Mouse (Mus musculus) embryonic facial prominence, embryonic 11.5 days (tissue): Measurements from ENCODE around the gene Tceanc2. TPM values are rescaled to one million over a fixed set of nuclear protein-coding genes. Genes with fewer than 3 reads are reported as not detected.

Experiments used
- ATAC-seq: fragments of 200-750 bp; cut with Nextera tagmentation; replicated peaks from 2 replicates; pipeline ENCODE4 v1.8.0; 2017; ENCODE audit warnings: low read depth; ENCODE audit not compliant: insufficient number of reproducible peaks, low FRiP score, low TSS enrichment
- DNase-seq: peaks from one replicate; pipeline ENCODE4 v3.0.0-alpha.2; 2015; ENCODE audit warnings: low spot score
- H3K27ac ChIP-seq: fragments of 300-500 bp; sonication (generic); replicated peaks from 2 replicates; pipeline ENCODE4 v1.5.1; 2014; ENCODE audit warnings: mild to moderate bottlenecking, low read depth, low read length, control low read depth
- H3K27me3 ChIP-seq: fragments of 300-500 bp; sonication (generic); 2 replicates; pipeline ENCODE4 v1.6.1; 2014; ENCODE audit warnings: mild to moderate bottlenecking, low read length, moderate library complexity, mixed read lengths; ENCODE audit not compliant: control insufficient read depth, insufficient read depth
- H3K36me3 ChIP-seq: fragments of 300-500 bp; sonication (generic); replicated peaks from 2 replicates; pipeline ENCODE4 v1.6.1; 2014; ENCODE audit warnings: low read depth, mild to moderate bottlenecking, low read length, moderate library complexity, mixed read lengths; ENCODE audit not compliant: control insufficient read depth, insufficient read depth
- H3K4me1 ChIP-seq: fragments of 300-500 bp; sonication (generic); 2 replicates; pipeline ENCODE4 v1.6.1; 2014; ENCODE audit warnings: low read length, mixed read lengths; ENCODE audit not compliant: control insufficient read depth, insufficient read depth
- H3K4me2 ChIP-seq: fragments of 300-500 bp; sonication (generic); 2 replicates; pipeline ENCODE4 v1.6.1; 2014; ENCODE audit warnings: low read depth, mild to moderate bottlenecking, control low read depth, low read length, moderate library complexity
- H3K4me3 ChIP-seq: fragments of 300-500 bp; sonication (generic); 2 replicates; pipeline ENCODE4 v1.5.1; 2014; ENCODE audit warnings: low read depth, low read length, control low read depth
- H3K9ac ChIP-seq: fragments of 300-500 bp; sonication (generic); replicated peaks from 2 replicates; pipeline ENCODE4 v1.6.1; 2014; ENCODE audit warnings: mild to moderate bottlenecking, control low read depth, low read length
- H3K9me3 ChIP-seq: fragments of 300-500 bp; sonication (generic); replicated peaks from 2 replicates; pipeline ENCODE4 v1.6.1; 2016; ENCODE audit warnings: mild to moderate bottlenecking, low read length, inconsistent platforms, mixed read lengths; ENCODE audit not compliant: control insufficient read depth
- WGBS: fragments of 180-500 bp; shearing (Covaris S2); extraction: QIAGEN DNeasy Blood & Tissue Kit; methylation state at CpG from one replicate; pipeline ENCODE4 v1.1.7; 2014; 5-methylcytosine and 5-hydroxymethylcytosine counted together
- polyA plus RNA-seq: library from polyadenylated mRNA; unstranded; fragments of >200 nt; fragmentation: Nextera tagmentation; extraction: Ambion mirVana; gene quantifications from 2 replicates; pipeline ENCODE4 v1.2.1, GENCODE M21; 2014

The Tceanc2 gene
- polyA plus RNA-seq, result 24.6 and 29.8 TPM in 2 replicates

GRCm38 (mm10) chr4:107178830-107179490 lies at the start of gene Tceanc2:
Gene Tceanc2, minus strand, starts transcription at chr4:107179116.
- peak; percentile 75 for ATAC-seq
- under 1% methylated on average over 47 of the region's 47 CpGs for WGBS
- DNase-seq, result peak; percentile 61

DNA sequence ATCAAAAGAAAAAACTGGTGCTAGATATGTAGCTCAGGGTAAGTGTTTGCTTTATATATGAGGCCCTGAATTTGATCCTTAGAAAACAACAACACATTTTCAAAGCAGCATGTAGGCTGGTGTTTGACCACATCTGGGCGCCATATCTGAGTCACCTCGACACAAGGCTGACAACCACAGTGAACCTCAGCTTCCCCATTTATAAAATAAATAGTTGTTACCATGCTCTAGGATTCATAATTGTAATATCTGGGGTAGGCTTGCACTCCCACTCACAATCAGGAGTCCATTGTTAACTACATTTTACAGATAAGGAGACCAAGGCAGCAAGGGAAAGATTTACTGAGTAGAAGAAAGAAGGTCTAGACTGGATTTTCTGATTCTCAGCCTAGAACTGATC lies 47.4 kb upstream of the Tceanc2 start:
- ATAC-seq (no peak), DNase-seq (no peak)
- H3K9ac ChIP-seq, result no peak overlapping the region
- H3K4me3 ChIP-seq, result no peak overlapping the region
- no peaks in the 10 kb centered on the region for H3K4me1 ChIP-seq
- WGBS, result 72% methylated on average over 2 of the region's 2 CpGs
- no peaks in the 10 kb centered on the region; the same call in 1 of the 2 replicates for H3K36me3 ChIP-seq
- no peaks in the 10 kb centered on the region for H3K9me3 ChIP-seq
- H3K27me3 ChIP-seq, result no peaks in the 10 kb centered on the region
- H3K4me2 ChIP-seq, result no peak overlapping the region
- H3K27ac ChIP-seq, result no peak overlapping the region

More at GRCm38 (mm10) chr4:107178830-107179490, at the start of gene Tceanc2:
- H3K27ac ChIP-seq, result peak within 1 kb of the TSS; percentile 95
- no peaks in the 10 kb centered on the region; the same call in 1 of the 2 replicates for H3K36me3 ChIP-seq
- peak within 1 kb of the TSS; percentile 98 for H3K4me3 ChIP-seq
- no peaks in the 10 kb centered on the region for H3K4me1 ChIP-seq
- peak within 1 kb of the TSS; percentile 82 for H3K9ac ChIP-seq
- H3K4me2 ChIP-seq, result peak within 1 kb of the TSS; percentile 58
- H3K9me3 ChIP-seq, result no peaks in the 10 kb centered on the region
- no peaks in the 10 kb centered on the region for H3K27me3 ChIP-seq

- ATAC-seq (no peak), DNase-seq (no peak)
- Histone ChIP-seq H3K4me2 (no peak overlapping the region), H3K9ac (no peak overlapping the region), H3K27ac (no peak overlapping the region), H3K4me1 (no peaks in the 10 kb centered on the region), H3K36me3 (no peaks in the 10 kb centered on the region), H3K4me3 (no peak overlapping the region), H3K27me3 (no peaks in the 10 kb centered on the region), H3K9me3 (no peaks in the 10 kb centered on the region)
- 85% methylated on average over 11 of the region's 11 CpGs for whole genome bisulfite sequencing
Observed at GRCm38 (mm10) chr4:107223225-107224204, 44.6 kb upstream of the Tceanc2 start.

- no peak overlapping the region for H3K27ac ChIP-seq
- H3K4me1 ChIP-seq, result no peaks in the 10 kb centered on the region
Observed at GRCm38 (mm10) chr4:107221524-107221923, 42.6 kb upstream of the Tceanc2 start.

GRCm38 (mm10) chr4:107217574-107217973 lies 38.7 kb upstream of the Tceanc2 start:
- Histone ChIP-seq H3K27ac (no peak overlapping the region), H3K4me1 (no peaks in the 10 kb centered on the region), H3K9me3 (no peaks in the 10 kb centered on the region), H3K9ac (no peak overlapping the region), H3K36me3 (no peaks in the 10 kb centered on the region), H3K4me2 (no peak overlapping the region), H3K4me3 (no peak overlapping the region), H3K27me3 (no peaks in the 10 kb centered on the region)
- no peak for DNase-seq
- ATAC-seq, result 0 out of 2 replicates have a peak, but pooled peaks have one; percentile 29
- 84% methylated on average over 9 of the region's 9 CpGs for WGBS

More at GRCm38 (mm10) chr4:107221524-107221923, 42.6 kb upstream of the Tceanc2 start:
- ATAC-seq (no peak), DNase-seq (no peak)
- no peaks in the 10 kb centered on the region for H3K36me3 ChIP-seq
- H3K4me2 ChIP-seq, result no peak overlapping the region
- no peak overlapping the region for H3K9ac ChIP-seq
- no peaks in the 10 kb centered on the region for H3K9me3 ChIP-seq
- no peaks in the 10 kb centered on the region for H3K27me3 ChIP-seq
- WGBS, result 86% methylated on average over 5 of the region's 5 CpGs
- no peak overlapping the region for H3K4me3 ChIP-seq

DNA sequence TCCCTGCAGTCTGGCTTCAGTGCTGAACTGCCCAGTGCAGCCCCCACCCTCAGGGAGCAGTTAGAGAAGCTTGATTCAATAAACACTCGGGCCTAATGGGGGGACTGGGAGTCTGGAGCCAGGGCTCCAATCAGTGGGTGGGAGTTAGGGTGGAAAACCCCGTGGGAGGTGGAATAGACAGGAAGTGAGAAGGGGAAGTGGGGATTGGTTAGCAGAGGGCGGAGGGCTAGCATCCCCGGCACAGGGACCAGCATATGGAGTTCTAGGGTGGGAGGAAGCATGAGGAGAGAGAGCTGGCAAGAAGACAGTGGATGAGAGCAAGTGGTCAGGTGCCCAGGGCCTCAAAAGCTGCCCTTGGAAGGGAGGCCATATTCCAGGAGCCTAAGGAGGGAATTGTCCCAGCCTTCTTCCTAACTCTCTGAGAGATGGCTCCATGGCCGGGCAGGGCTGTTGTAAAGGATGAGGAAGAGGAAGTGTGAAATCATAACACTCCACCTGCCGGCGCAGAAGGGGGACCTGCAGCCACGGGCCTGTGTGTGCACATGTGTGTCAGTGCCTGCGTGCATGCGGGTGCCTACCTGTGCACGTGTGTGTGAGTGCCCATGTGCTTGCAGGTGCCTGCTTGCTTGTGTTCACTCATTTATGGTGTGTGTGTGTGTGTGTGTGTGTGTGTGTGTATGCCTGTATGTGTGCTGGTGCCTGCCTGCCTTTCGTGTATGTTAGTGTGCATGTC lies 34.5 kb upstream of the Tceanc2 start:
- Histone ChIP-seq H3K4me1 (no peaks in the 10 kb centered on the region), H3K4me2 (no peak overlapping the region), H3K9ac (no peak overlapping the region), H3K9me3 (no peaks in the 10 kb centered on the region), H3K36me3 (no peaks in the 10 kb centered on the region), H3K27me3 (no peaks in the 10 kb centered on the region), H3K4me3 (no peak overlapping the region), H3K27ac (no peak overlapping the region)
- ATAC-seq, result no peak
- 77% methylated on average over 12 of the region's 12 CpGs for WGBS
- no peak for DNase-seq

- no peak overlapping the region for H3K4me3 ChIP-seq
- no peak overlapping the region for H3K9ac ChIP-seq
- WGBS, result 76% methylated on average over 5 of the region's 5 CpGs
- no peak for ATAC-seq
- H3K9me3 ChIP-seq, result no peaks in the 10 kb centered on the region
- no peak for DNase-seq
- no peak overlapping the region for H3K27ac ChIP-seq
- no peaks in the 10 kb centered on the region for H3K36me3 ChIP-seq
- H3K4me1 ChIP-seq, result no peaks in the 10 kb centered on the region
- no peaks in the 10 kb centered on the region for H3K27me3 ChIP-seq
- no peak overlapping the region for H3K4me2 ChIP-seq
Observed at GRCm38 (mm10) chr4:107211936-107212335, 33.0 kb upstream of the Tceanc2 start.
